Mouse (Mus musculus) forebrain, embryonic 12.5 days (tissue): Measurements from ENCODE around the gene BC030499. TPM values are rescaled to one million over a fixed set of nuclear protein-coding genes. Genes with fewer than 3 reads are reported as not detected.

Experiments used
- ATAC-seq: fragments of 200-750 bp; cut with Nextera tagmentation; 2 replicates; pipeline ENCODE4 v1.8.0; 2017; ENCODE audit warnings: moderate TSS enrichment; ENCODE audit not compliant: low FRiP score
- H3K27ac ChIP-seq: fragments of 300-500 bp; sonication (generic); 2 replicates; pipeline ENCODE4 v1.5.1; 2016; ENCODE audit warnings: mild to moderate bottlenecking
- H3K27me3 ChIP-seq: fragments of 300-500 bp; sonication (generic); 2 replicates; pipeline ENCODE4 v1.6.1; 2016; ENCODE audit warnings: mild to moderate bottlenecking
- H3K36me3 ChIP-seq: fragments of 300-500 bp; sonication (generic); replicated peaks from 2 replicates; pipeline ENCODE4 v1.6.1; 2016; ENCODE audit warnings: mild to moderate bottlenecking
- H3K4me1 ChIP-seq: fragments of 300-500 bp; sonication (generic); 2 replicates; pipeline ENCODE4 v1.6.1; 2016
- H3K4me2 ChIP-seq: fragments of 300-500 bp; sonication (generic); 2 replicates; pipeline ENCODE4 v1.6.1; 2016; ENCODE audit warnings: mild to moderate bottlenecking, moderate library complexity
- H3K4me3 ChIP-seq: fragments of 300-500 bp; sonication (generic); replicated peaks from 2 replicates; pipeline ENCODE4 v1.5.1; 2016; ENCODE audit warnings: mild to moderate bottlenecking
- H3K9ac ChIP-seq: fragments of 300-500 bp; sonication (generic); 2 replicates; pipeline ENCODE4 v1.6.1; 2016; ENCODE audit warnings: mild to moderate bottlenecking
- H3K9me3 ChIP-seq: fragments of 300-500 bp; sonication (generic); 2 replicates; pipeline ENCODE4 v1.6.1; 2016
- WGBS: fragments of 180-500 bp; shearing (Covaris S2); methylation state at CpG from one replicate; pipeline ENCODE4 v1.1.7; 2016; 5-methylcytosine and 5-hydroxymethylcytosine counted together
- polyA plus RNA-seq: library from polyadenylated mRNA; unstranded; fragments of >200 nt; fragmentation: Nextera tagmentation; extraction: Ambion mirVana; gene quantifications from 2 replicates; pipeline ENCODE4 v1.2.1, GENCODE M21; 2016

The BC030499 gene
- polyA plus RNA-seq, 1 experiment from 2014 or later: 0.52 TPM

- WGBS: 86% methylated on average over 12 of the region's 12 CpGs
- Histone ChIP-seq H3K36me3 (peaks cover 44% of the 10 kb centered on the region), H3K4me2 (no peak overlapping the region), H3K9ac (no peak overlapping the region), H3K4me1 (peaks cover 33% of the 10 kb centered on the region), H3K9me3 (no peaks in the 10 kb centered on the region), H3K4me3 (no peak overlapping the region), H3K27ac (no peak overlapping the region), H3K27me3 (no peaks in the 10 kb centered on the region)
- no peak for ATAC-seq
These were observed 51.1 kb downstream of the BC030499 start for GRCm38 (mm10) chr11:78341702-78342101.

- H3K9me3 ChIP-seq: no peaks in the 10 kb centered on the region
- H3K36me3 ChIP-seq: peaks cover 36% of the 10 kb centered on the region
- WGBS: 2% methylated on average over 41 of the region's 66 CpGs
- peak; percentile 84 for ATAC-seq
- H3K4me1 ChIP-seq: peaks cover 38% of the 10 kb centered on the region
- H3K9ac ChIP-seq: peak within 1 kb of the TSS; percentile 96
- H3K4me3 ChIP-seq: peak within 1 kb of the TSS; percentile 88
- H3K27ac ChIP-seq: peak within 1 kb of the TSS; percentile 89
- no peaks in the 10 kb centered on the region for H3K27me3 ChIP-seq
- peak within 1 kb of the TSS; percentile 76 for H3K4me2 ChIP-seq
These were observed 53.0 kb downstream of the BC030499 start, which contains the start of gene Unc119 for GRCm38 (mm10) chr11:78343381-78344327. Gene Unc119, plus strand, starts transcription at chr11:78343482.

GRCm38 (mm10) chr11:78344328-78344889 lies 53.8 kb downstream of the BC030499 start:
- Histone ChIP-seq H3K4me2 (peak overlapping the region; percentile 76), H3K4me1 (peaks cover 40% of the 10 kb centered on the region), H3K27me3 (no peaks in the 10 kb centered on the region), H3K9ac (peak overlapping the region; percentile 96), H3K9me3 (no peaks in the 10 kb centered on the region), H3K4me3 (peak overlapping the region; percentile 88), H3K27ac (peak overlapping the region; percentile 89), H3K36me3 (peaks cover 33% of the 10 kb centered on the region)
- WGBS: 86% methylated on average over 6 of the region's 6 CpGs
- no peak for ATAC-seq

- ATAC-seq: no peak
- peak overlapping the region; percentile 61; the same call in 1 of the 2 replicates for H3K27ac ChIP-seq
- H3K9me3 ChIP-seq: no peaks in the 10 kb centered on the region
- H3K36me3 ChIP-seq: peaks cover 26% of the 10 kb centered on the region
- 66% methylated on average over 8 of the region's 8 CpGs for WGBS
- 0 out of 2 replicates have a peak overlapping the region, but pooled peaks have one; percentile 40 for H3K9ac ChIP-seq
- H3K27me3 ChIP-seq: no peaks in the 10 kb centered on the region
- peak overlapping the region; percentile 8; the same call in 1 of the 2 replicates for H3K4me3 ChIP-seq
- H3K4me2 ChIP-seq: peak overlapping the region; percentile 27
- H3K4me1 ChIP-seq: peaks cover 41% of the 10 kb centered on the region
These were observed 54.5 kb downstream of the BC030499 start for GRCm38 (mm10) chr11:78344890-78345715.

- Histone ChIP-seq H3K4me1 (peaks cover 41% of the 10 kb centered on the region), H3K27ac (peak overlapping the region; percentile 16; the same call in 1 of the 2 replicates), H3K27me3 (no peaks in the 10 kb centered on the region), H3K9me3 (no peaks in the 10 kb centered on the region), H3K4me3 (no peak overlapping the region), H3K36me3 (peaks cover 20% of the 10 kb centered on the region), H3K4me2 (no peak overlapping the region), H3K9ac (0 out of 2 replicates have a peak overlapping the region, but pooled peaks have one; percentile 40)
- WGBS: 82% methylated on average over 7 of the region's 7 CpGs
- ATAC-seq: no peak
These were observed 55.2 kb downstream of the BC030499 start for GRCm38 (mm10) chr11:78345801-78346200.

Other genes starting within 250 kb of the BC030499 start
- gene Eral1, start 210.5 kb upstream of the BC030499 start, polyA plus RNA-seq: 33.1 and 35.5 TPM in 2 replicates
- gene Fam222b, start 196.2 kb upstream of the BC030499 start, polyA plus RNA-seq: 22.3 and 25.5 TPM in 2 replicates
- 121 and 127 TPM in 2 replicates for gene Traf4, start 125.3 kb upstream of the BC030499 start, polyA plus RNA-seq
- gene Nek8, start 114.2 kb upstream of the BC030499 start, polyA plus RNA-seq: 8.8 and 9.4 TPM in 2 replicates
- 5.5 and 6.9 TPM in 2 replicates for gene Tlcd1, start 114.1 kb upstream of the BC030499 start, polyA plus RNA-seq
- gene Rpl23a, start 107.3 kb upstream of the BC030499 start, polyA plus RNA-seq: 931 and 997 TPM in 2 replicates
- gene Rab34, start 102.4 kb upstream of the BC030499 start, polyA plus RNA-seq: 44.5 and 49.8 TPM in 2 replicates
- gene Proca1, start 97.4 kb upstream of the BC030499 start, polyA plus RNA-seq: 1.4 and 1.5 TPM in 2 replicates
- gene Sdf2, start 45.1 kb upstream of the BC030499 start, polyA plus RNA-seq: 45.1 and 48.3 TPM in 2 replicates
- gene Supt6, start 44.9 kb upstream of the BC030499 start, polyA plus RNA-seq: 38.9 and 43.2 TPM in 2 replicates
- 79.8 and 93.9 TPM in 2 replicates for gene 2610507B11Rik, start 29.1 kb upstream of the BC030499 start, polyA plus RNA-seq
- gene Spag5, start 10.7 kb downstream of the BC030499 start, polyA plus RNA-seq: 63.0 and 64.7 TPM in 2 replicates
- 26.9 and 31.6 TPM in 2 replicates for gene Aldoc, start 32.1 kb downstream of the BC030499 start, polyA plus RNA-seq
- gene Pigs, start 37.6 kb downstream of the BC030499 start, polyA plus RNA-seq: 58.8 and 62.5 TPM in 2 replicates
- gene Unc119, start 52.6 kb downstream of the BC030499 start, polyA plus RNA-seq: 75.6 and 76.5 TPM in 2 replicates
- gene Foxn1, start 95.7 kb downstream of the BC030499 start, polyA plus RNA-seq: 0.06 TPM in 1 of 2 replicates, not detected in the other
- gene Slc13a2, start 131.4 kb downstream of the BC030499 start, polyA plus RNA-seq: not detected in 2 replicates
- gene Slc46a1, start 174.9 kb downstream of the BC030499 start, polyA plus RNA-seq: 18.4 and 19.2 TPM in 2 replicates
- gene Sarm1, start 206.9 kb downstream of the BC030499 start, polyA plus RNA-seq: 32.1 and 34.8 TPM in 2 replicates
- gene Vtn, start 208.2 kb downstream of the BC030499 start, polyA plus RNA-seq: 32.8 and 36.9 TPM in 2 replicates
- gene Sebox, start 212.6 kb downstream of the BC030499 start, polyA plus RNA-seq: not detected in 2 replicates
- 76.8 and 79.7 TPM in 2 replicates for gene Tmem199, start 221.3 kb downstream of the BC030499 start, polyA plus RNA-seq
- 161 and 169 TPM in 2 replicates for gene Poldip2, start 221.4 kb downstream of the BC030499 start, polyA plus RNA-seq
- 72.0 and 72.7 TPM in 2 replicates for gene Tnfaip1, start 245.5 kb downstream of the BC030499 start, polyA plus RNA-seq
- gene Ift20, start 245.5 kb downstream of the BC030499 start, polyA plus RNA-seq: 93.8 and 97.1 TPM in 2 replicates